Mouse (Mus musculus): ENCODE data around the gene Dcpp1. TPM values are rescaled to one million over a fixed set of nuclear protein-coding genes. Genes with fewer than 3 reads are reported as not detected.

Dcpp1 gene
- total and polyA plus RNA-seq, 2 experiments from 2014 or later, result not detected

- ATAC-seq (ENCODE audit: low FRiP score), result no peak
- 53% methylated on average over 2 of the region's 2 CpGs for WGBS
- H3K9me3 ChIP-seq (ENCODE audit: low read length), result no peaks in the 10 kb centered on the region
- no peak for DNase-seq (ENCODE audit: low spot score)
- no peak overlapping the region for H3K27ac ChIP-seq (ENCODE audit: low read depth, low read length)
- peak; percentile 41 for TF ChIP-seq CTCF (IDR thresholded peaks at IDR 0.05)
- H3K27me3 ChIP-seq (ENCODE audit: insufficient read depth, low read length), result no peaks in the 10 kb centered on the region
- no peaks in the 10 kb centered on the region for H3K36me3 ChIP-seq (ENCODE audit: insufficient read depth, low read length)
- H3K9ac ChIP-seq (replicated peaks; ENCODE audit: low read length, poor library complexity, severe bottlenecking), result no peak overlapping the region
- H3K4me2 ChIP-seq (ENCODE audit: low read depth, low read length, poor library complexity, severe bottlenecking), result no peak overlapping the region
- no peaks in the 10 kb centered on the region for H3K4me1 ChIP-seq (ENCODE audit: insufficient read depth, low read length)
- no peak overlapping the region for H3K4me3 ChIP-seq (ENCODE audit: low read depth, low read length)
Measured at GRCm38 (mm10) chr17:23850028-23850427, 30.6 kb upstream of the Dcpp1 start.

- Histone ChIP-seq H3K4me1 (ENCODE audit: insufficient read depth, low read length) (no peaks in the 10 kb centered on the region), H3K4me2 (ENCODE audit: low read depth, low read length, poor library complexity, severe bottlenecking) (no peak overlapping the region), H3K4me3 (ENCODE audit: low read depth, low read length) (no peak overlapping the region), H3K36me3 (ENCODE audit: insufficient read depth, low read length) (no peaks in the 10 kb centered on the region), H3K9ac (replicated peaks; ENCODE audit: low read length, poor library complexity, severe bottlenecking) (no peak overlapping the region), H3K9me3 (ENCODE audit: low read length) (no peaks in the 10 kb centered on the region), H3K27me3 (ENCODE audit: insufficient read depth, low read length) (no peaks in the 10 kb centered on the region), H3K27ac (ENCODE audit: low read depth, low read length) (peak overlapping the region; percentile 51)
- 65% methylated on average over 18 of the region's 19 CpGs for WGBS
- ATAC-seq (ENCODE audit: low FRiP score), result peak; percentile 84
- peak; percentile 87 for TF ChIP-seq CTCF (IDR thresholded peaks at IDR 0.05)
- DNase-seq (ENCODE audit: low spot score), result peak; percentile 83
Measured at GRCm38 (mm10) chr17:23850853-23851749, 29.6 kb upstream of the Dcpp1 start.

DNA sequence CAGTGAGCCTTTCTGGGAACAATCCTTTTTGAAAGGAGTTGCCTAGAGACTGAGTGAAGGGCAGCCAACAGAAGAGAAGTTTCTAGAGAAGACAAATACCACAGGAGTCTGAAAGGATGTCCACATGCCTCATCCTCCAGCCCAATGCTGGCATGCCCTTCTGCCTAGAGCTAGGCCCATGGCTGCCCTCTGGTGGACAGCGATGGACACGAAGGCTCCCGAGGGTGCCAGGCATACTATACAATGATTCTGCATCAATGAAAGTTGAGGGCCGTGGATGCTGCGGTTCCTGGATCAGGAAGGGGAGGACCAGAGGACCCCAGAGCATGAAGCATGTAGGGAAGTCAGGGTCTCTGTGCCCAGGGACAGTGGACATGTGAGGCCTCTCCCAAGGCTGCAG is 27.4 kb upstream of the Dcpp1 start:
- H3K27me3 ChIP-seq (ENCODE audit: insufficient read depth, low read length), result no peaks in the 10 kb centered on the region
- H3K4me1 ChIP-seq (ENCODE audit: insufficient read depth, low read length), result no peaks in the 10 kb centered on the region
- H3K9ac ChIP-seq (replicated peaks; ENCODE audit: low read length, poor library complexity, severe bottlenecking), result no peak overlapping the region
- peak; percentile 69 for TF ChIP-seq CTCF (IDR thresholded peaks at IDR 0.05)
- DNase-seq (ENCODE audit: low spot score) (peak; percentile 47), ATAC-seq (ENCODE audit: low FRiP score) (no peak)
- no peak overlapping the region for H3K4me3 ChIP-seq (ENCODE audit: low read depth, low read length)
- H3K4me2 ChIP-seq (ENCODE audit: low read depth, low read length, poor library complexity, severe bottlenecking), result no peak overlapping the region
- H3K36me3 ChIP-seq (ENCODE audit: insufficient read depth, low read length), result no peaks in the 10 kb centered on the region
- WGBS, result 35% methylated on average over 5 of the region's 5 CpGs
- H3K9me3 ChIP-seq (ENCODE audit: low read length), result no peaks in the 10 kb centered on the region
- H3K27ac ChIP-seq (ENCODE audit: low read depth, low read length), result no peak overlapping the region

- H3K4me1 ChIP-seq (ENCODE audit: insufficient read depth, low read length), result no peaks in the 10 kb centered on the region
- DNase-seq (ENCODE audit: low spot score) (no peak), ATAC-seq (ENCODE audit: low FRiP score) (no peak)
- no peak for TF ChIP-seq CTCF (IDR thresholded peaks at IDR 0.05)
- no peak overlapping the region for H3K4me2 ChIP-seq (ENCODE audit: low read depth, low read length, poor library complexity, severe bottlenecking)
- H3K4me3 ChIP-seq (ENCODE audit: low read depth, low read length), result no peak overlapping the region
- no peaks in the 10 kb centered on the region for H3K27me3 ChIP-seq (ENCODE audit: insufficient read depth, low read length)
- H3K9ac ChIP-seq (replicated peaks; ENCODE audit: low read length, poor library complexity, severe bottlenecking), result no peak overlapping the region
- H3K36me3 ChIP-seq (ENCODE audit: insufficient read depth, low read length), result no peaks in the 10 kb centered on the region
- H3K27ac ChIP-seq (ENCODE audit: low read depth, low read length), result no peak overlapping the region
- no peaks in the 10 kb centered on the region for H3K9me3 ChIP-seq (ENCODE audit: low read length)
- WGBS, result 90% methylated on average over 10 of the region's 10 CpGs
Measured at GRCm38 (mm10) chr17:23854229-23854765, 26.4 kb upstream of the Dcpp1 start.

GRCm38 (mm10) chr17:23857193-23857592 is 23.5 kb upstream of the Dcpp1 start:
- no peak for ATAC-seq (ENCODE audit: low FRiP score)
- no peak for TF ChIP-seq CTCF (IDR thresholded peaks at IDR 0.05)
- no peak overlapping the region for H3K9ac ChIP-seq (replicated peaks; ENCODE audit: low read length, poor library complexity, severe bottlenecking)
- H3K9me3 ChIP-seq (ENCODE audit: low read length), result no peaks in the 10 kb centered on the region
- no peaks in the 10 kb centered on the region for H3K4me1 ChIP-seq (ENCODE audit: insufficient read depth, low read length)
- WGBS, result 88% methylated on average over 6 of the region's 6 CpGs
- DNase-seq (ENCODE audit: low spot score), result no peak
- no peaks in the 10 kb centered on the region for H3K27me3 ChIP-seq (ENCODE audit: insufficient read depth, low read length)
- no peak overlapping the region for H3K4me2 ChIP-seq (ENCODE audit: low read depth, low read length, poor library complexity, severe bottlenecking)
- H3K36me3 ChIP-seq (ENCODE audit: insufficient read depth, low read length), result no peaks in the 10 kb centered on the region
- H3K27ac ChIP-seq (ENCODE audit: low read depth, low read length), result no peak overlapping the region
- H3K4me3 ChIP-seq (ENCODE audit: low read depth, low read length), result no peak overlapping the region

DNA sequence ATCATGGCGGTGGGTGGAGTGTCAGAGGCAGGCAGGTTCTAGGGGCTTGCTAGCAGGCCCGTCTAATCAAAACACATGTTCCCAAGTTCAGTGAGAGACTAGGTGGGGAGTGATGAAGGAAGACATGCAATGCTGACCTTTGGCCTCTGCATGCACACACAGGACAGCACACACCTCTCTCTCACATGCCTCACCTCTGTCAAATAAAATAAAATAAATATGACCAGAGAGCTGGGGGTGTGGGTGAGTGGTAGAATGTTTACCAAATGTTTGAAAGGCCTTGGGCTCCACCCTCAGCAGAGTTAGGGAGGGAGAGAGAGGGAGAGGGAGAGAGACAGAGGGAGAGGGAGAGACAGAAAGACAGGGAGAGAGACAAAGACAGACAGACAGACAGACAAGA is 22.8 kb upstream of the Dcpp1 start:
- DNase-seq (ENCODE audit: low spot score), result no peak

More for the DNA sequence above, 22.8 kb upstream of the Dcpp1 start:
- Histone ChIP-seq H3K4me1 (ENCODE audit: insufficient read depth, low read length) (no peaks in the 10 kb centered on the region), H3K9me3 (ENCODE audit: low read length) (no peaks in the 10 kb centered on the region), H3K27ac (ENCODE audit: low read depth, low read length) (no peak overlapping the region), H3K9ac (replicated peaks; ENCODE audit: low read length, poor library complexity, severe bottlenecking) (no peak overlapping the region), H3K4me3 (ENCODE audit: low read depth, low read length) (no peak overlapping the region), H3K27me3 (ENCODE audit: insufficient read depth, low read length) (no peaks in the 10 kb centered on the region), H3K36me3 (ENCODE audit: insufficient read depth, low read length) (no peaks in the 10 kb centered on the region), H3K4me2 (ENCODE audit: low read depth, low read length, poor library complexity, severe bottlenecking) (no peak overlapping the region)
- no peak for TF ChIP-seq CTCF (IDR thresholded peaks at IDR 0.05)
- ATAC-seq (ENCODE audit: low FRiP score), result no peak
- 93% methylated on average over 2 of the region's 2 CpGs for WGBS
